ENCODE assay signal across 8 mouse cellular contexts in genomic region chr7:64751465-64751864, GRCm38 (mm10).
DNase-seq lines count a peak whose midpoint lies in the region; ATAC-seq and TF ChIP-seq lines count a peak whose summit lies in the region.

No protein-coding gene starts in this region.

- H3K27me3 ChIP-seq in kidney, embryonic 14.5 days (ENCODE audit: control insufficient read depth, insufficient read depth, low read length): no peaks in the 10 kb centered on the region
- H3K27me3 ChIP-seq in liver, adult 2 months (ENCODE audit: control insufficient read depth, insufficient read depth, low read length): no peaks in the 10 kb centered on the region
- no peaks in the 10 kb centered on the region for H3K27me3 ChIP-seq in neural tube, embryonic 13.5 days

- H3K4me1 ChIP-seq in cortical plate, adult 2 months (ENCODE audit: control insufficient read depth, insufficient read depth, low read length): peaks cover 4% of the 10 kb centered on the region
- no peaks in the 10 kb centered on the region for H3K4me1 ChIP-seq in kidney, embryonic 14.5 days (ENCODE audit: control insufficient read depth, insufficient read depth, low read length)
- peaks cover 21% of the 10 kb centered on the region for H3K4me1 ChIP-seq in liver, adult 2 months (ENCODE audit: control insufficient read depth, insufficient read depth, low read length)
- peaks cover 16% of the 10 kb centered on the region for H3K4me1 ChIP-seq in neural tube, embryonic 13.5 days (replicated peaks)

- H3K27ac ChIP-seq in cortical plate, adult 2 months (ENCODE audit: insufficient read depth, low read length): no peak overlapping the region
- no peak overlapping the region for H3K27ac ChIP-seq in kidney, embryonic 14.5 days (ENCODE audit: low read depth, low read length)
- H3K27ac ChIP-seq in liver, adult 2 months (replicated peaks; ENCODE audit: insufficient read depth, low read depth, low read length): no peak overlapping the region
- H3K27ac ChIP-seq in neural tube, embryonic 13.5 days (replicated peaks): no peak overlapping the region

- WGBS in kidney, embryonic 14.5 days: 26% methylated on average over 5 of the region's 5 CpGs
- 30% methylated on average over 5 of the region's 5 CpGs for WGBS in liver, adult 2 months
- 32% methylated on average over 5 of the region's 5 CpGs for WGBS in neural tube, embryonic 13.5 days

- no peak overlapping the region for H3K4me3 ChIP-seq in cortical plate, adult 2 months (ENCODE audit: insufficient read depth, low read length)
- H3K4me3 ChIP-seq in kidney, embryonic 14.5 days (ENCODE audit: low read length): no peak overlapping the region
- no peak overlapping the region for H3K4me3 ChIP-seq in liver, adult 2 months (ENCODE audit: insufficient read depth, low read depth, low read length)
- H3K4me3 ChIP-seq in neural tube, embryonic 13.5 days: no peak overlapping the region

- no peak overlapping the region for H3K9ac ChIP-seq in kidney, embryonic 14.5 days (ENCODE audit: low read depth, low read length)
- no peak overlapping the region for H3K9ac ChIP-seq in liver, adult 2 months (ENCODE audit: low read depth, low read length)
- H3K9ac ChIP-seq in neural tube, embryonic 13.5 days: no peak overlapping the region

- DNase-seq in urinary bladder, postnatal 25 days (ENCODE audit: low spot score): peak; percentile 29
- no peak for DNase-seq in urinary bladder, postnatal 10 days (ENCODE audit: low spot score)
- peak; percentile 52 for DNase-seq in liver, adult 2 months (ENCODE audit: extremely low read depth, low read depth, low spot score)
- peak; percentile 22 for DNase-seq in thymus, postnatal 14 days

- no peaks in the 10 kb centered on the region for H3K9me3 ChIP-seq in kidney, embryonic 14.5 days (ENCODE audit: control insufficient read depth, low read length)
- H3K9me3 ChIP-seq in neural tube, embryonic 13.5 days: no peaks in the 10 kb centered on the region

- TF ChIP-seq POLR2A in cortical plate, adult 2 months (IDR thresholded peaks at IDR 0.05; ENCODE audit: extremely low read depth, insufficient read depth, low read length): 0 out of 2 replicates have a peak, but pooled peaks have one; percentile 28
- no peak for TF ChIP-seq POLR2A in liver, adult 2 months (IDR thresholded peaks at IDR 0.05; ENCODE audit: extremely low read depth, insufficient read depth, low read length)

- H3K36me3 ChIP-seq in kidney, embryonic 14.5 days (ENCODE audit: control insufficient read depth, insufficient read depth, low read length): no peaks in the 10 kb centered on the region
- H3K36me3 ChIP-seq in liver, adult 2 months (ENCODE audit: control insufficient read depth, insufficient read depth, low read length): no peaks in the 10 kb centered on the region
- peaks cover 29% of the 10 kb centered on the region for H3K36me3 ChIP-seq in neural tube, embryonic 13.5 days

- no peak overlapping the region for H3K4me2 ChIP-seq in kidney, embryonic 14.5 days (replicated peaks; ENCODE audit: low read depth, low read length)
- H3K4me2 ChIP-seq in neural tube, embryonic 13.5 days: no peak overlapping the region

- peak; percentile 70 for ATAC-seq in granulocyte monocyte progenitor cell, adult 5-6 weeks (replicated peaks; ENCODE audit: poor library complexity, severe bottlenecking)
- peak; percentile 71 for ATAC-seq in kidney, embryonic 14.5 days (ENCODE audit: low FRiP score, low TSS enrichment)
- peak; percentile 62 for ATAC-seq in neural tube, embryonic 13.5 days (ENCODE audit: low read depth)

- H3K79me2 ChIP-seq in liver, adult 2 months (ENCODE audit: control insufficient read depth, insufficient read depth, low read length): no peaks in the 10 kb centered on the region

- TF ChIP-seq CTCF in cortical plate, adult 2 months (IDR thresholded peaks at IDR 0.05; ENCODE audit: extremely low read depth, insufficient read depth, low read length): peak; percentile 87
- peak; percentile 98 for TF ChIP-seq CTCF in liver, adult 2 months (IDR thresholded peaks at IDR 0.05; ENCODE audit: low read depth, low read length)
